Mouse (Mus musculus) bone marrow, adult 2 months (tissue): Measurements from ENCODE around the gene Olfr1338. TPM values are rescaled to one million over a fixed set of nuclear protein-coding genes. Genes with fewer than 3 reads are reported as not detected.

Experiments
- H3K27ac ChIP-seq: fragments of 200-500 bp; 2 replicates; pipeline ENCODE4 v1.5.1; 2012; ENCODE audit warnings: low read depth, mild to moderate bottlenecking, control low read depth, inconsistent platforms, low read length; ENCODE audit not compliant: control insufficient read depth, poor library complexity, insufficient read depth
- H3K4me1 ChIP-seq: fragments of 200-500 bp; 2 replicates; pipeline ENCODE4 v1.6.1; 2011; ENCODE audit warnings: low read length; ENCODE audit not compliant: control insufficient read depth, insufficient read depth
- H3K4me3 ChIP-seq: fragments of 200-500 bp; replicated peaks from 2 replicates; pipeline ENCODE3; 2011; ENCODE audit warnings: mild to moderate bottlenecking, low read depth, low read length, control low read depth; ENCODE audit not compliant: control insufficient read depth
- CTCF ChIP-seq: fragments of 200-500 bp; IDR thresholded peaks from 2 replicates; pipeline ENCODE4 v1.5.1; 2011; ENCODE audit warnings: low read length, control low read depth; ENCODE audit not compliant: control insufficient read depth, insufficient read depth
- POLR2A ChIP-seq: fragments of 200-500 bp; IDR thresholded peaks from 2 replicates; pipeline ENCODE4 v1.6.1; 2011; ENCODE audit warnings: low read depth, mild to moderate bottlenecking, control low read depth, low read length, borderline replicate concordance; ENCODE audit not compliant: control insufficient read depth
- WGBS: fragments of 180-500 bp; shearing (Covaris S2); methylation state at CpG from one replicate; pipeline ENCODE4 v1.1.7; 2018; 5-methylcytosine and 5-hydroxymethylcytosine counted together
- polyA plus RNA-seq: library from polyadenylated mRNA; stranded (reverse); fragments of >200 nt; gene quantifications from 2 replicates; pipeline ENCODE4 v1.2.4, GENCODE M21; 2011; ENCODE audit warnings: low replicate concordance; ENCODE audit not compliant: missing spikeins, insufficient read depth, insufficient read length

Olfr1338 gene
- polyA plus RNA-seq, 1 experiment: 0.50 TPM

- H3K4me3 ChIP-seq: no peak overlapping the region
- 67% methylated on average over 1 of the region's 1 CpGs for WGBS
- H3K27ac ChIP-seq: no peak overlapping the region
- H3K4me1 ChIP-seq: no peaks in the 10 kb centered on the region
- no peak for TF ChIP-seq CTCF
- TF ChIP-seq POLR2A: no peak
Observed at GRCm38 (mm10) chr4:118711656-118712055, 46.9 kb downstream of the Olfr1338 start.

GRCm38 (mm10) chr4:118708086-118708485 lies 50.5 kb downstream of the Olfr1338 start:
- H3K27ac ChIP-seq: no peak overlapping the region
- WGBS: 73% methylated on average over 5 of the region's 5 CpGs
- TF ChIP-seq POLR2A (no peak), CTCF (no peak)
- H3K4me3 ChIP-seq: no peak overlapping the region
- no peaks in the 10 kb centered on the region for H3K4me1 ChIP-seq

- Histone ChIP-seq H3K4me1 (no peaks in the 10 kb centered on the region), H3K27ac (no peak within 1 kb of the TSS), H3K4me3 (no peak within 1 kb of the TSS)
- 78% methylated on average over 3 of the region's 3 CpGs for WGBS
- TF ChIP-seq CTCF (no peak), POLR2A (no peak)
Observed at GRCm38 (mm10) chr4:118703223-118703622, 55.3 kb downstream of the Olfr1338 start, which contains the start of gene Olfr1341. Gene Olfr1341 (plus strand): TSS chr4:118703523.

Other genes with a start within 250 kb of the Olfr1338 start
- 1.0 and 2.1 TPM in 2 replicates for gene 2610528J11Rik, start 231.7 kb downstream of the Olfr1338 start, polyA plus RNA-seq
- gene Tmem125, start 214.7 kb downstream of the Olfr1338 start, polyA plus RNA-seq: not detected in 2 replicates
- not detected in 2 replicates for gene Cfap57, start 138.0 kb downstream of the Olfr1338 start, polyA plus RNA-seq
- gene Ebna1bp2, start 137.9 kb downstream of the Olfr1338 start, polyA plus RNA-seq: 29.3 and 57.7 TPM in 2 replicates
- gene Olfr62, start 99.8 kb downstream of the Olfr1338 start, polyA plus RNA-seq: not detected in 2 replicates
- gene Olfr1342, start 66.0 kb downstream of the Olfr1338 start, polyA plus RNA-seq: not detected in 2 replicates
- not detected in 2 replicates for gene Olfr1341, start 55.2 kb downstream of the Olfr1338 start, polyA plus RNA-seq
- not detected in 2 replicates for gene Olfr1340, start 38.6 kb downstream of the Olfr1338 start, polyA plus RNA-seq
- not detected in 2 replicates for gene Olfr1339, start 26.6 kb downstream of the Olfr1338 start, polyA plus RNA-seq
- not detected in 2 replicates for gene Olfr1337, start 23.8 kb upstream of the Olfr1338 start, polyA plus RNA-seq
- not detected in 2 replicates for gene Olfr1335, start 51.2 kb upstream of the Olfr1338 start, polyA plus RNA-seq
- gene Olfr1333, start 77.5 kb upstream of the Olfr1338 start, polyA plus RNA-seq: not detected in 2 replicates
- not detected in 2 replicates for gene Olfr1331, start 105.9 kb upstream of the Olfr1338 start, polyA plus RNA-seq
- gene Olfr1330, start 129.9 kb upstream of the Olfr1338 start, polyA plus RNA-seq: 0.41 and 1.6 TPM in 2 replicates
- gene Olfr1329, start 158.7 kb upstream of the Olfr1338 start, polyA plus RNA-seq: not detected in 2 replicates
- gene Olfr1328, start 179.9 kb upstream of the Olfr1338 start, polyA plus RNA-seq: not detected in 2 replicates
- gene Lao1, start 202.8 kb upstream of the Olfr1338 start, polyA plus RNA-seq: not detected in 2 replicates